Mouse (Mus musculus) layer of hippocampus, postnatal 10 days (tissue): ENCODE results near the gene Lrrc23. TPM values are rescaled to one million over a fixed set of nuclear protein-coding genes. Genes with fewer than 3 reads are reported as not detected.
A peak's percentile ranks its signal among the peaks of the same experiment; 100 is the strongest.

Experiments used
- DNase-seq, 2 experiments: peaks; one replicate each; pipeline ENCODE4 v3.0.0; 2021; ENCODE audit warnings: low spot score in 2 of 2
- total RNA-seq, 2 experiments: library from RNA; stranded (reverse); gene quantifications; 2 replicates each; pipeline ENCODE4 v1.2.3; 2021

Gene Lrrc23
- total RNA-seq, 2 experiments from 2014 or later: 1.8 to 3.6 TPM

DNA sequence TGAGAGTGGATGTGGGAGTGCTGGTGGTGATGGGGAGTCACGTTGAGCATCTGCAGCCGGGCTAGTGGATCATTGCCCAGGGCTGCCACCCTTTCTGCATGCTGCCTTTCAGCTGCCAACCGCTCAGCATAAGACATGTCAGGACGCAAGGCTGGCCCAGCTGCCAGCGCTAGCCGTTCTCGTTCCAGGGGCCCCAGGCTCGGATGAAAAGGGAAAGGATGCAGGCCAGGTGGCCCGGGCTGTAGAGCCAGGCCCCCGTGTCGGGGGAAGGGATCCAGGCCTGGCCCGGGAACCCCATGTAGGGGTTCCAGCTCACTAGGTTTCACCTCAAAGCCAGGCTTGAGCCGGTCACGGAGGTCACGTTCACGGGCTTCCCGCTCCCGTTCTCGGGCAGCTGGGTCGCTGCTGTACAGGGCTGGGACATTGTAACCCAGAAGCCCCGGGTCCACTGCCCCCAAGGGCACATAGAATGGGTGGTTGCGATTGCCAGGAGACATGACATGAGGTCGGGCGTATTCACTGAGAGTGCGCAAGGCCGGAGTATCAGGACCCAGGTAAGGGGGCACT lies 34.7 kb downstream of the Lrrc23 start:
- DNase-seq: no peak

DNA sequence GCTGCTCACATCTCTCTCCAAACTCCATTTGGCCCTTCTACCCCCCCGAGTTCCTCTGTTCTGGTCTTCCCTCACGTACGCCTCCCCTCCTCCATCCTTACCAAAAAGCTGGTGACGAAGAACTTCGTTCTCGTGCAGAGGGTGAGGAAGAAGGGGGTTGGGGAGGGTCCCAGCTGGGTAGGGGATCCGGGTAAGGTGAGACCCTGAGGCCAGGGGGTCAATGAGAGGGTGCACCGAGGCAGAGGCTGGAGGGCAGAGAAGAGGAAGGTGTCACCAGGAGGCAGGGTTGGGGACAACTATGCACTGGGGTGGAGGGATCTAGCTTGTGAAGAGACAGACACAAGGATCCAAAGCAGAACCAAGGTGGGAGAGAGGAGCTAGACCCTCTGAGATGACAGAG lies 35.9 kb downstream of the Lrrc23 start:
- no peak for DNase-seq

- no peak for DNase-seq
Observed at GRCm38 (mm10) chr6:124742839-124743514, 36.5 kb downstream of the Lrrc23 start.

DNA sequence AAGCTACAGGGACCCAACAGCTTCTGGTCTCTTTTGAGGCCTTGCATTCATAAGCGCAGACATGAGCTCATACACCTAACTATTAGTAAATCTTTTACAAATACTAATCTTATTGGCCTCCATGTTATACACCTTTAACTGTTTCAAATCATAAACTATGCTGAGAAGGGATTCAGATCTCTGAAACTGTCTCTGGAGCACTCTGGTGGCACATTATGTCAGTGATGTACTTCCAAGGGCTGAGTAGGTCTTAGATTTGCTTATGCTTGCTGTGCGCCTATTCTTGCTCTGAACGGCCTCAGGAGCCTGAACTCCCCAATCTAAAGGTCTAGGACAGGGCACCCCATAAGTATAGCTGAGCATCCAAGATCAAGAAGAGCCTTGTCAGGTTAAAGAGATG lies 37.7 kb downstream of the Lrrc23 start:
- DNase-seq: no peak

- DNase-seq: peak; percentile 90
Observed at GRCm38 (mm10) chr6:124740888-124741761, 38.4 kb downstream of the Lrrc23 start, which contains the start of gene Grcc10. Gene Grcc10 (minus strand): TSS chr6:124741374.

GRCm38 (mm10) chr6:124740211-124740887 lies 39.2 kb downstream of the Lrrc23 start:
- peak in 1 of 2 experiments; percentile 76 for DNase-seq

- no peak for DNase-seq
Observed at GRCm38 (mm10) chr6:124739231-124739796, 40.2 kb downstream of the Lrrc23 start.

DNA sequence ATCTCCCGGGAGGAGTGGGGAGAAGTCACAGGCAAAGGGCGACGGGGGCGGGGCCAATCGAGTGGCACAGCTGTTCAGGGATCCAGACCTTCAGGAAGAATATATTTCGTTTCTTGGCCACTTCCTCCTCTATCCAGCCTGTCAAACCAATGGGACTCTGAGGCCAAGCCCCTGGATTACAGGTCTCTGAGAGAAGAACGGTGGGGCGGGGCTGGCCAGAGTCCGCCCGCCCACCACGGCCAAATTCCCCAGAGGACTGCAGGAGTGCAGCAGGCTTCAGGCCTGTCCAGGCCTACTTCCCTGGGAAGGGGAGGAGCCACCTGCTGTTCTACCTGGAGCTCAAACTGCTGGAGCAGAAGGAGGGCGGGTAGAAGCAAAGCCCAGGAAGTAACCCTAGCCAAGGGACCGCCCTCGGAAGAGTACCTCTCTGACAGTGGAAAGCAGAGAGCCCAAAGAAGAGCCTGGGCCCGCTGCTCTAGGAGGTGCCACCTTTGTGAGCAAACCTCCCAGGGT lies 41.0 kb downstream of the Lrrc23 start, which contains the start of gene Ptpn6:
TSS of gene Ptpn6 (minus strand) at position 204 of the 513 bp plus-strand sequence.
- DNase-seq: no peak

- DNase-seq: no peak
Observed at GRCm38 (mm10) chr6:124737040-124737439, 42.5 kb downstream of the Lrrc23 start.

DNA sequence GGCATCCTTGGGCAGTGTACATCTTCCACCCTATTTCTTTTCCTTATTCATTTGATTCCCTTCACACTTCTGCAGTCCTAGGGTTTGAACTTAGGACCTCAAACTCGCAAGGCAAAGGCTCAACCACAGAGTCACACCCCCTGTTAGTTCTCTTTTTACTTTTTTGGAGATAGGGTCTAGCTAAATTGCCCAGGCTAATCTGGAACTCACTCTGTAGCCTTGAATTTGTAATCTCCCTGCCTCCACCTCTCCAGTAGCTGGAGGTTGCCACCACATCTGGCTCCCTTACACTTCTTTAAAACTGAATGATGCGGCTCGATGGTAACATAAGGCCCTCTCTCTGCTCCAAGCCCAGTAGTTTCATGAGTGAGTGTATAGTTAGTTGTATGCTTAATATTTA lies 45.1 kb downstream of the Lrrc23 start:
- no peak for DNase-seq

DNA sequence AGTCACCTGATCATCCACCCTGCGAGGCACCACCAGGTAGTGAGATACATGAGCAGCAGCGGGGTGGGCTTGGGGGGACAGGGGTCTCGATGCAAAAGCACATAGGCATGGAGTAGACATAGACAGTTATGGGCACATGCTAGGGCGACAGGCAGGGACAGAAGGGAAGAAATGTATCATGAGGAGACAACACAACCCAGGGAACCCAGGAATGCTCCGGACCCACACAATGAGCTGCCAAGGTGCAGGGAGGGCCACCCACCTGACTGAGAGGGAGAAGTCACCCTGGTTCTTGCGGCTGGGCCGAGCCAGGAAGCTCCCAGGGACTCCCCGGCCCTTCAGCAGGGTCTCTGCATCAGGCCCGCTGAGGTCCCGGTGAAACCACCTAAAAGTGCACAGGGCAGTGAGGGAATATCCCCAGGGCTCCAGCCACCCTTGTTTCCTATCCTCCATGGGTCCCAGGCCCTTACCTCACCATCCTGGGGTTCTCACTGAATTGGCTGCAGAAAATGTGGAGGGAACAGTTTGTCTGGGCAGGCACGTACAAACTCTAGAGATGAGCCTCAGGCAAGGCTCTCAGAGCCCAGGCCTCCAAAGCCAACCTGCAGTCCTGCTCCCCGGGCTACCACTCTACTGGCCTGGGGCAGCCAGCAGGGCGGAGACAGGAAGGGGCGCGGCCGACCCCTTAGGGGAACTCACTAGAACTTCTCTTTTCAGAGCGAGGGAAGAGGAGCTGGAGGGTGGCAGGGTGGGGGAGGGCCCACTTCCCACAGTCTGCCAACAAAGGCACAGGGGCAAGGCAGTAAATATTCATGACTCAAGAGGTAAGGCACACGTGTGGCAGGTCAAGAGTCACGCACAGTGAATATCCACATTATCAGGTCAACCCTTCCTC lies 46.8 kb downstream of the Lrrc23 start:
- DNase-seq: no peak

- no peak for DNase-seq
Observed at GRCm38 (mm10) chr6:124731038-124731437, 48.5 kb downstream of the Lrrc23 start.

DNA sequence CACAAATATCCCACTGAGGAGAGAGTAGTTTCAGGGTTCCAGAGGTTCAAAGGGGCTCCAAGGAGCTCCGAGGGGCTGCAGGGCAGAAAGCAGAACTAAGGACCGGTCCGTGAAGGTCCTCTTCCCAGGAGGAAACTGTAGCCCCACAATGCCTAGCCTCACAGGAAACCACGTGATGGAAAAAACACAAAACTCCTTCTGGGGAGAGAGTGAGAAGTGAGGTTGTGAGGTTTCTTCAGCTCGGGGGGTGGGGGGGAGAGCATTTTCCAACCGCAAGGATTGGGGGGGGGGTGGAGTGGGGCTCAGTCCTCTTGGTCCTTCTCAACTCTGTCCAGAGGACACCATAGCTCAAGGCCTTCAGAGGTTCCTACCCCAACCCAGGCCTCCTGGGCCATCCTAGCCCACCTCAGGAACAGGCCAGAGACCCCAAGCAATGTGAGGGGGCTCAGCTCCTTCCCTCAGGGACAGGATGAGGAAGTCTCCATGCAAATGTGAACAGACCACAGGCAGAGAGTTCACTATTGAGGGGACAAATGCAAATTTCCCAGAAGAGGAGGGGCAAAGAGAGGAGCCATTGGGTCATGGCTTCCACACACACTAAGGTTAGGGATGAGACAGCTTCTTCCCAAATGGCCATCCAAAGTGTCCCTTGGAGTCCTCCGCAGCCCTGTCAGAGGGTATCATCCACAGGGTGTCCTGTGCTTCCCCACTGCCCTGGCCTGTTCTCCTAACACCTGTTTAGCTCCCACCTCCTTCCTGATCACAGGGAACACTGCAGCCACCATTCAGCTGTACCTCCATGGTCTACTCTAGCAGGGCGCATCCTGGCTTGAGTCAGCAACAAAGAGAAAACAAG lies 49.4 kb downstream of the Lrrc23 start:
- DNase-seq: no peak

GRCm38 (mm10) chr6:124728621-124729020 lies 50.9 kb downstream of the Lrrc23 start:
- no peak for DNase-seq

DNA sequence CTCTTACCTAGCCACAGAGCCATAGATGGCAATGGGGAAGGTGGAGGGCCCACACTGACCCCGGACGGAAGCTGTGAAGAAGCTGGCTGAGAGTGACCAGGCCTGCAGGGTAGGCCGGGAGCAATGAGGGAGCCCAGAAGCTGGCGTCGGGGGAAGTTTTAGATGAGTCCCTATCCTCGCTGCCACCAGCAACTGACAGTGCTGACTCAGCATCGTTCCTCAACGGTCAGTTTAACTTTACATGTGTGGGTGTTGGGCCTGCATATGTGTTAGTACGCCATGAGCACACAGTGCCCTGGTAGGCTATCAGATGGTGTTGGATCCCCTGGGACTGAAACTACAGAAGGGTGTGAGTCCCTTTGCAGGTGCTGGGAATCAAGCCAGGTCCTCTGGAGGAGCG lies 55.1 kb downstream of the Lrrc23 start:
- DNase-seq: no peak

DNA sequence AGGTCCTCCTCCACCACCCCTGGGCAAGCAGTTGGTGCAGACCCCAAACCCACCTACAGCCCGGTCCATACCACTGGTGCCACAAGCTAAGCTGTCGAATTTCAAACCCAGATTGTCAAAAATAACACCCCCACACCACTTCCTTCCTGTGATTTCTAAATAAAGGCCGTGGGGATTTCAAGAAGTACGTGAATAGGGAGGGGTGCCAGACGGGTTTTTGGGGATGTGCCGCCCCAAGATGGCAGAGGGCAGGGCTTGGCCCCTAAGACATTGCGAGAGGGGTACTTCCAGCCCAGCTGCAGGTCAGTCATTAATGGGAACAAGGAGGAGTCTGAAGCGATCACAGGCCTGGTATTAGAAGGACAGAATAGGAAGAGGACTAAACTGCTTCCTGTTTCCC lies 56.0 kb downstream of the Lrrc23 start:
- no peak for DNase-seq

DNA sequence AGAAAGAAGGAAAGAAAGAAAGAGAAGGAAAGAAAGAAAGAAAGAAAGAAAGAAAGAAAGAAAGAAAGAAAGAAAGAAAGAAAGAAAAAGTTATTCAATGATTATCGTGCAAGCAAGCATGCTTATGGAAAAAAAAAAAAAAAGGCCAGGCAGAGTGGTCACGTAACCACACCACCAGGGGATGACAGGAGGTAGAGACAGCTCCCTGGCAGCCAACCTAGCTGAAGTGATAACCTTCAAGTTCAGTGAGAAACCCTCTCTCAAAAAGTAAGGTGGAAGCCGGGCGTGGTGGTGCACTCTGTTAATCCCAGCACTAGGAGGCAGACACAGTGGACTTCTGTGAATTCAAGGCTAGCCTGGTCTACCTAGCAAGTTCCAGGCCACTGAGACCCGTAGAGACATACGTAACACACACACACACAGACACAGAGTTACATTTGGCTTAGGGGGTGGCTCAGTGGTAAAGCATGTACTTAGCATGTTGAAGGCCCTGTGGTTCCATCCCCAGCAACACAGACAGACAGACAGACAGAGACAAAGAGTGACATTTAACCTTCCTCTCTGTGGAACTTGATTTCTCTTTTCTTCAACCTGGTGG lies 56.6 kb downstream of the Lrrc23 start:
- no peak for DNase-seq

GRCm38 (mm10) chr6:124720904-124721303 lies 58.6 kb downstream of the Lrrc23 start:
- DNase-seq: no peak
